Mouse (Mus musculus) limb, embryonic 14.5 days (tissue): Measurements from ENCODE around the gene Retnlb. TPM values are rescaled to one million over a fixed set of nuclear protein-coding genes. Genes with fewer than 3 reads are reported as not detected.

ENCODE experiments used
- ATAC-seq: fragments of 200-750 bp; cut with Nextera tagmentation; 2 replicates; pipeline ENCODE4 v1.8.0; 2017; ENCODE audit warnings: low read depth, moderate number of reproducible peaks, moderate TSS enrichment; ENCODE audit not compliant: low FRiP score
- DNase-seq: peaks from one replicate; pipeline ENCODE4 v3.0.0-alpha.2; 2015; ENCODE audit warnings: low spot score
- H3K27ac ChIP-seq: fragments of 300-500 bp; sonication (generic); replicated peaks from 2 replicates; pipeline ENCODE4 v1.5.1; 2014; ENCODE audit warnings: low read depth, mild to moderate bottlenecking, low read length, moderate library complexity, mixed read lengths
- H3K27me3 ChIP-seq: fragments of 300-500 bp; sonication (generic); 2 replicates; pipeline ENCODE4 v1.6.1; 2014; ENCODE audit warnings: low read length, mixed read lengths; ENCODE audit not compliant: control insufficient read depth, insufficient read depth
- H3K36me3 ChIP-seq: fragments of 300-500 bp; sonication (generic); 2 replicates; pipeline ENCODE4 v1.6.1; 2014; ENCODE audit warnings: mild to moderate bottlenecking, low read length, moderate library complexity, mixed read lengths; ENCODE audit not compliant: control insufficient read depth, insufficient read depth
- H3K4me1 ChIP-seq: fragments of 300-500 bp; sonication (generic); 2 replicates; pipeline ENCODE4 v1.6.1; 2014; ENCODE audit warnings: antibody characterized with exemption, low read length, mixed read lengths; ENCODE audit not compliant: control insufficient read depth, insufficient read depth
- H3K4me2 ChIP-seq: fragments of 300-500 bp; sonication (generic); replicated peaks from 2 replicates; pipeline ENCODE4 v1.6.1; 2014; ENCODE audit warnings: low read depth, mild to moderate bottlenecking, low read length, moderate library complexity; ENCODE audit not compliant: severe bottlenecking
- H3K4me3 ChIP-seq: fragments of 300-500 bp; sonication (generic); replicated peaks from 2 replicates; pipeline ENCODE4 v1.5.1; 2014; ENCODE audit warnings: low read length
- H3K9ac ChIP-seq: fragments of 300-500 bp; sonication (generic); 2 replicates; pipeline ENCODE4 v1.6.1; 2014; ENCODE audit warnings: mild to moderate bottlenecking, low read depth, low read length, moderate library complexity; ENCODE audit not compliant: severe bottlenecking
- H3K9me3 ChIP-seq: fragments of 300-500 bp; sonication (generic); 2 replicates; pipeline ENCODE4 v1.6.1; 2016; ENCODE audit warnings: low read length; ENCODE audit not compliant: control insufficient read depth
- POLR2A ChIP-seq: fragments of 200-500 bp; IDR thresholded peaks from 2 replicates; pipeline ENCODE4 v1.8.0; 2012; ENCODE audit warnings: inconsistent platforms, mild to moderate bottlenecking, moderate library complexity, borderline replicate concordance; ENCODE audit not compliant: insufficient read depth, insufficient read length; ENCODE audit errors: extremely low read depth
- WGBS: fragments of 180-500 bp; shearing (Covaris S2); extraction: QIAGEN DNeasy Blood & Tissue Kit; methylation state at CpG from one replicate; pipeline ENCODE4 v1.1.7; 2014; 5-methylcytosine and 5-hydroxymethylcytosine counted together
- polyA plus RNA-seq, 2 experiments: library from polyadenylated mRNA; depleted of rRNA in 1 of 2; stranded (reverse) in 1 of 2; unstranded in 1 of 2; fragments of >200 nt; fragmentation: Nextera tagmentation in 1 of 2; extraction: Ambion mirVana in 1 of 2; gene quantifications; 2 replicates each; pipeline versions ENCODE4 v1.2.1 to v1.2.3; 2012 to 2014

The Retnlb gene
- polyA plus RNA-seq, 2 experiments = not detected

DNA sequence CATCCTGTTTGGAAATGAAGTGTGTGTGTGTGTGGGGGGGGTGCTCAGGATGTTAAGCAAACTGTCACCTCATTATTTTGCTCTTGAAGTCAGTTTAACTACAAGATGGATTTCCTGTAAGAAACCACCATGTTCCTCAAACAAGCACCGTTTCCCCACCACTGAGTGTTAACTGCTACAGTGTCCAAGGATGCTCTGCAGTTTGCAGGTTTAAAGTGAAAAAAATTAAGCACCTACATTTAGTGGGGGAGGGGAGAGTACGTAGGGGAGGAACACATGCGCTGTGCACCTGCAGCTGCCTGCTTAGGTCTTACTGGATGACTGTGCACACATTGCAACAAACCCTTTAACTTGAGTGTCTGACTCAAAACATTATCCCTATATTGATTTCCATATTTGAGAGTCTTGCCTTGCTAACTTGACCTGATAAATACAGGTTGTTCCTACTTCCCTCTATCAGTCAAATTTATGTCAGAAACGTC, 27.9 kb upstream of the Retnlb start:
- Histone ChIP-seq H3K27ac (no peak overlapping the region), H3K4me2 (no peak overlapping the region), H3K9ac (no peak overlapping the region), H3K36me3 (no peaks in the 10 kb centered on the region), H3K4me3 (no peak overlapping the region), H3K4me1 (no peaks in the 10 kb centered on the region), H3K9me3 (no peaks in the 10 kb centered on the region), H3K27me3 (no peaks in the 10 kb centered on the region)
- TF ChIP-seq POLR2A = no peak
- 51% methylated on average over 4 of the region's 4 CpGs for WGBS
- ATAC-seq (no peak), DNase-seq (no peak)

DNA sequence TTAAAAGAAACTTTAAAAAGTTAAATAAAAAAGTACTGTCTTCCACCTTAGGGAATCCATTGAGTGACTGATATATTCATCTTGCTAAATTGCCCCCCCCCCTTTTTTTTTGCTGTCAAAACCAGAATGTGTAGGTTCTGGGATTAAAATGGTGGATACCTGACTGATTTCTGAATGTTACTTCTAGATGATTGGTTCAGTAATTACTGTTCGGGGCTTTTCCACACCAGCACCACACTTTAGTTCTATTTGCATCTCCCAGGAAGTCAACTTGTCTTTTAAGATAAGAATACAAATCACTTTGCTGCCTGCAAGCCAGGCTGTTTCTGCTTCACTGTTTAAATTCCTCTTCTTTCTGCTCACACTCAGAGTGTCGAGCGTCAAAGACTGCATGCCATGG, 18.4 kb upstream of the Retnlb start:
- Histone ChIP-seq H3K4me1 (no peaks in the 10 kb centered on the region), H3K4me2 (no peak overlapping the region), H3K27ac (no peak overlapping the region), H3K27me3 (no peaks in the 10 kb centered on the region), H3K4me3 (no peak overlapping the region), H3K9ac (no peak overlapping the region), H3K36me3 (no peaks in the 10 kb centered on the region), H3K9me3 (no peaks in the 10 kb centered on the region)
- TF ChIP-seq POLR2A = no peak
- no peak for ATAC-seq
- 75% methylated on average over 3 of the region's 3 CpGs for WGBS
- DNase-seq = no peak

DNA sequence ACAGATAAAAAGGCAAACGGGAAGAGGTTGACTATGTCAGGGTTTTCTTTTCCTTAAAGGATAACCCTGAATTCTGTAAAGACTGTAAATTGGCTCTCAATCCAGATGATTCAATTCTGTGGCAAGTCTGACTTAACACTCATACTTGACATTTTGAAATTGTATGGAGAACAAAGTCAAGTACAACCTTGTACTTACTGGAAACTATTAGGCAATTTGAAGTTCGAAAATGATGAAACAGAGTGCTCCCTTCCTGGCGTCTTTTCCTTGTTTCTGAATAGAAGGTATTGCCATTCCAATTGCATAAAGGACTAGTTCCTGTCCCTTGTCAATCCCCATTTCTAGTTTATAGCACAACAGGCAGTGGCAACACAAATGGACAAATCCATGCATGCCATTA, 17.2 kb upstream of the Retnlb start:
- ATAC-seq (no peak), DNase-seq (no peak)
- H3K27ac ChIP-seq = no peak overlapping the region
- 84% methylated on average over 3 of the region's 3 CpGs for WGBS
- no peak overlapping the region for H3K9ac ChIP-seq
- TF ChIP-seq POLR2A = no peak
- H3K4me2 ChIP-seq = no peak overlapping the region
- no peaks in the 10 kb centered on the region for H3K4me1 ChIP-seq
- no peaks in the 10 kb centered on the region for H3K27me3 ChIP-seq
- no peaks in the 10 kb centered on the region for H3K36me3 ChIP-seq
- H3K9me3 ChIP-seq = no peaks in the 10 kb centered on the region
- no peak overlapping the region for H3K4me3 ChIP-seq

DNA sequence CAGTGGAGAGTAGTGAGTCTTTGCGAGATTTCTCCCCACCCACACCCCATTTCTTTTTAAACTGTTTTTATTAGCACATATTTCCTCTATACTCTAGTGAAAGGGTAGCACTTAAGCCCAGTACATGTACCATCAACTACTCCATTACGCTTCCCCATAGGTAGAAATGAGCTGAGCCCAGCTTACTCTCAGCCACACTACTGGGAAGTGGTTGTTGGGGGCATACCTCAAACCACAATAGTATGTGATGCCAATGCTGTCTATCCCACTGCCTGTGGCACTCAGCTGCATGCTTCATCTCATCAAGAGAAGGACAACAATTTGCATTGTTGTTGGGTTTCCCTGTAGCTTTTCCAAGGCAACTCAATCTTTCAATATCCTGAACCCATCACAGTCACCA, 15.8 kb upstream of the Retnlb start:
- no peak for TF ChIP-seq POLR2A
- Histone ChIP-seq H3K4me2 (no peak overlapping the region), H3K36me3 (no peaks in the 10 kb centered on the region), H3K9ac (no peak overlapping the region), H3K27ac (no peak overlapping the region), H3K9me3 (no peaks in the 10 kb centered on the region), H3K4me1 (no peaks in the 10 kb centered on the region), H3K4me3 (no peak overlapping the region), H3K27me3 (no peaks in the 10 kb centered on the region)
- 87% methylated on average over 2 of the region's 2 CpGs for WGBS
- ATAC-seq = no peak
- no peak for DNase-seq

DNA sequence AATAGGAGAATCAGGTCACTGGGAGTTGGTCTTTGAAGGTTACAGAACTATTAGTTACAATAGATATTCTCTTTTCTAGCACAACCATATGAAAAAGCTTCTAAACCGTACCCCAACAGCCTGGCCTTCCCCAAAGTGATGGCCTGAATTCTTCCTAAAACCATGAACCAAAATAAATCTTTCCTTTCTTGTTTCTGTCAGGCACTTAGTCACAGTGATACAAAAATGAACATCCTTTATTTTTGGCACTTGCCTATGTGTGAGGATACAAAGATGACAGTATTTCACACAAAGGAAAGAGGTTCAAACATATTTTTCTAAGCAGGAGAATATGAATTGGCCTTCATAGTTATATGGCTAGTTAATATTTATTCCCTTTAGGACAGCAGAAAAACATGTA, 11.2 kb upstream of the Retnlb start:
- no peak overlapping the region for H3K4me2 ChIP-seq
- H3K27ac ChIP-seq = no peak overlapping the region
- WGBS = 93% methylated on average over 1 of the region's 1 CpGs
- no peak for TF ChIP-seq POLR2A
- H3K36me3 ChIP-seq = no peaks in the 10 kb centered on the region
- ATAC-seq = no peak
- H3K4me1 ChIP-seq = no peaks in the 10 kb centered on the region
- H3K9me3 ChIP-seq = no peaks in the 10 kb centered on the region
- H3K9ac ChIP-seq = no peak overlapping the region
- no peaks in the 10 kb centered on the region for H3K27me3 ChIP-seq
- no peak for DNase-seq
- no peak overlapping the region for H3K4me3 ChIP-seq

DNA sequence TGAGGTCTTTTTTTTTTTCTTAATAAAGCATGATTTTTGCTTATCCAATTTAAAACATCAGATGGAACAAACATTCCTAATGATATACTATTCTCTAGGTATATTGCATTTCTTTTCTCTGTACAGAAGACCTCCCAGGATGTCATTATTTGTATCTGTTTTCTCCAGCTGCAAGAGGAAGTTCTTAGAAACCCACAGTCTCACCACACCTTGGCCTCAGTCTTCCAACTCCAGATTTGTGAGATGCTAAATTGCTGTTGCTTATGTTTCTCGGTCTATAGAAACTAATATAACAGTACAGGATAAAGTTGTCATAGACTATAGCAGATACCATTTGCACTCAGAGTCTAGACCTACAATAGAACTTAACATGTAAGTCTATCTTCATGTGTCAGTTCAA, 10.1 kb upstream of the Retnlb start:
- H3K4me1 ChIP-seq = no peaks in the 10 kb centered on the region
- H3K4me3 ChIP-seq = no peak overlapping the region
- H3K9me3 ChIP-seq = no peaks in the 10 kb centered on the region
- DNase-seq = no peak
- H3K4me2 ChIP-seq = no peak overlapping the region
- ATAC-seq = no peak
- no peaks in the 10 kb centered on the region for H3K27me3 ChIP-seq
- TF ChIP-seq POLR2A = no peak
- WGBS = 90% methylated on average over 1 of the region's 1 CpGs
- H3K27ac ChIP-seq = no peak overlapping the region
- no peak overlapping the region for H3K9ac ChIP-seq
- H3K36me3 ChIP-seq = no peaks in the 10 kb centered on the region
